Mouse (Mus musculus) MEL (cell line): ENCODE results near the gene Synrg. TPM values are rescaled to one million over a fixed set of nuclear protein-coding genes. Genes with fewer than 3 reads are reported as not detected.

Source experiments
- DNase-seq: peaks from one replicate; pipeline ENCODE4 v3.0.0; 2011; ENCODE audit warnings: low read depth, low spot score
- H3K27ac ChIP-seq: 2 replicates; pipeline ENCODE4 v1.5.1; 2012; ENCODE audit warnings: low read depth, mild to moderate bottlenecking, control low read depth, low read length, moderate library complexity; ENCODE audit not compliant: control insufficient read depth
- H3K27me3 ChIP-seq, 2 experiments: fragments of 150-350 bp in 1 of 2; sonication (generic) in 1 of 2; 2 replicates each; pipeline ENCODE4 v1.6.1; 2012; ENCODE audit warnings: low read length in 2 of 2, mild to moderate bottlenecking in 2 of 2, improper control_type of control experiment in 1 of 2, moderate library complexity in 1 of 2; ENCODE audit not compliant: insufficient read depth in 2 of 2, control insufficient read depth in 1 of 2
- H3K36me3 ChIP-seq, 2 experiments: 2 replicates each; pipeline ENCODE4 v1.6.1; 2012 to 2014; ENCODE audit warnings: low read length in 2 of 2, improper control_type of control experiment in 1 of 2, inconsistent platforms in 1 of 2, mild to moderate bottlenecking in 1 of 2; ENCODE audit not compliant: insufficient read depth in 2 of 2, control insufficient read depth in 1 of 2
- H3K4me1 ChIP-seq, 2 experiments: fragments of 150-350 bp in 1 of 2; sonication (generic) in 1 of 2; 2 replicates each; pipeline ENCODE4 v1.6.1; 2012; ENCODE audit warnings: low read length in 2 of 2, improper control_type of control experiment in 1 of 2, mild to moderate bottlenecking in 1 of 2; ENCODE audit not compliant: insufficient read depth in 2 of 2, control insufficient read depth in 1 of 2
- H3K4me3 ChIP-seq, 2 experiments: fragments of 150-350 bp in 1 of 2; sonication (generic) in 1 of 2; 2 replicates each; pipeline ENCODE4 v1.5.1; 2012; ENCODE audit warnings: low read depth in 2 of 2, low read length in 2 of 2, mild to moderate bottlenecking in 2 of 2, moderate library complexity in 2 of 2, control low read depth in 1 of 2, improper control_type of control experiment in 1 of 2; ENCODE audit not compliant: control insufficient read depth in 1 of 2, insufficient read depth in 1 of 2
- H3K79me2 ChIP-seq: 2 replicates; pipeline ENCODE4 v1.6.1; 2012; ENCODE audit warnings: mild to moderate bottlenecking, low read length, moderate library complexity; ENCODE audit not compliant: control insufficient read depth, poor library complexity, insufficient read depth
- H3K9ac ChIP-seq: 2 replicates; pipeline ENCODE4 v1.6.1; 2012; ENCODE audit warnings: low read depth, mild to moderate bottlenecking, control low read depth, low read length, moderate library complexity; ENCODE audit not compliant: control insufficient read depth, poor library complexity, severe bottlenecking
- H3K9me3 ChIP-seq: fragments of 150-350 bp; sonication (generic); replicated peaks from 2 replicates; pipeline ENCODE4 v1.6.1; 2012; ENCODE audit warnings: mild to moderate bottlenecking, low read length, improper control_type of control experiment, moderate library complexity; ENCODE audit not compliant: insufficient read depth
- CHD2 ChIP-seq: IDR thresholded peaks from 2 replicates; pipeline ENCODE4 v1.6.1; 2011; ENCODE audit warnings: low read length, improper control_type of control experiment
- CTCF ChIP-seq, 3 experiments: IDR thresholded peaks in 2 of 3; conservative IDR thresholded peaks in 1 of 3; 2 replicates each; pipeline ENCODE4 v1.5.1; 2011 to 2012; ENCODE audit warnings: low read length in 3 of 3, low read depth in 2 of 3, mild to moderate bottlenecking in 2 of 3, improper control_type of control experiment in 1 of 3, inconsistent platforms in 1 of 3, mixed read lengths in 1 of 3, moderate library complexity in 1 of 3; ENCODE audit not compliant: control insufficient read depth in 1 of 3, insufficient read depth in 1 of 3, poor library complexity in 1 of 3, severe bottlenecking in 1 of 3
- GABPA ChIP-seq: IDR thresholded peaks from 2 replicates; pipeline ENCODE4 v1.6.1; 2012; ENCODE audit warnings: low read depth, mild to moderate bottlenecking, inconsistent platforms, low read length, improper control_type of control experiment, moderate library complexity
- GATA1 ChIP-seq: IDR thresholded peaks from 2 replicates; pipeline ENCODE4 v1.6.1; 2011; ENCODE audit warnings: low read depth, low read length, improper control_type of control experiment
- HCFC1 ChIP-seq: IDR thresholded peaks from 2 replicates; pipeline ENCODE4 v1.6.1; 2012; ENCODE audit warnings: low read depth, mild to moderate bottlenecking, inconsistent platforms, low read length, improper control_type of control experiment, moderate library complexity
- KAT2A ChIP-seq: conservative IDR thresholded peaks from 2 replicates; pipeline ENCODE4 v1.6.1; 2012; ENCODE audit warnings: low read depth, low read length, improper control_type of control experiment, inconsistent platforms
- MAX ChIP-seq: IDR thresholded peaks from 2 replicates; pipeline ENCODE4 v1.6.1; 2011; ENCODE audit warnings: low read length, improper control_type of control experiment
- MAZ ChIP-seq: IDR thresholded peaks from 2 replicates; pipeline ENCODE4 v1.6.1; 2012; ENCODE audit warnings: low read depth, mild to moderate bottlenecking, inconsistent platforms, low read length, improper control_type of control experiment
- NELFE ChIP-seq: IDR thresholded peaks from 2 replicates; pipeline ENCODE4 v1.6.1; 2011; ENCODE audit warnings: low read depth, low read length, improper control_type of control experiment
- NRF1 ChIP-seq: IDR thresholded peaks from 2 replicates; pipeline ENCODE4 v1.6.1; 2014; ENCODE audit warnings: low read depth, mild to moderate bottlenecking, inconsistent platforms, low read length, improper control_type of control experiment, moderate library complexity; ENCODE audit not compliant: poor library complexity, insufficient read depth, severe bottlenecking
- POLR2AphosphoS5 ChIP-seq: IDR thresholded peaks from 2 replicates; pipeline ENCODE4 v1.6.1; 2012; ENCODE audit warnings: low read depth, borderline replicate concordance, mild to moderate bottlenecking, inconsistent platforms, low read length, moderate library complexity, mixed read lengths
- RAD21 ChIP-seq: IDR thresholded peaks from 2 replicates; pipeline ENCODE4 v1.6.1; 2011; ENCODE audit warnings: mild to moderate bottlenecking, low read depth, low read length, improper control_type of control experiment
- SIN3A ChIP-seq: IDR thresholded peaks from 2 replicates; pipeline ENCODE4 v1.6.1; 2012; ENCODE audit warnings: low read length, improper control_type of control experiment, inconsistent platforms
- SMC3 ChIP-seq: IDR thresholded peaks from 2 replicates; pipeline ENCODE4 v1.6.1; 2011; ENCODE audit warnings: low read depth, low read length, improper control_type of control experiment
- TBP ChIP-seq: IDR thresholded peaks from 2 replicates; pipeline ENCODE4 v1.8.0; 2011; ENCODE audit warnings: low read depth, low read length, improper control_type of control experiment
- TCF12 ChIP-seq: IDR thresholded peaks from 2 replicates; pipeline ENCODE4 v1.6.1; 2014; ENCODE audit warnings: low read depth, mild to moderate bottlenecking, inconsistent platforms, low read length, improper control_type of control experiment, moderate library complexity
- UBTF ChIP-seq: IDR thresholded peaks from 2 replicates; pipeline ENCODE4 v1.6.1; 2012; ENCODE audit warnings: low read depth, mild to moderate bottlenecking, inconsistent platforms, low read length, improper control_type of control experiment, moderate library complexity, borderline replicate concordance; ENCODE audit not compliant: insufficient read depth
- USF2 ChIP-seq, 2 experiments: IDR thresholded peaks; 2 replicates each; pipeline ENCODE4 v1.6.1; 2011 to 2012; ENCODE audit warnings: improper control_type of control experiment in 2 of 2, low read length in 2 of 2, borderline replicate concordance in 1 of 2, inconsistent platforms in 1 of 2, low read depth in 1 of 2, mild to moderate bottlenecking in 1 of 2; ENCODE audit not compliant: insufficient read depth in 1 of 2
- ZC3H11A ChIP-seq: IDR thresholded peaks from 2 replicates; pipeline ENCODE4 v1.6.1; 2012; ENCODE audit warnings: low read depth, mild to moderate bottlenecking, inconsistent platforms, low read length, improper control_type of control experiment
- ZKSCAN1 ChIP-seq: IDR thresholded peaks from 2 replicates; pipeline ENCODE4 v1.6.1; 2012; ENCODE audit warnings: low read depth, mild to moderate bottlenecking, inconsistent platforms, low read length, improper control_type of control experiment, moderate library complexity
- ZNF384 ChIP-seq: IDR thresholded peaks from 2 replicates; pipeline ENCODE4 v1.6.1; 2012; ENCODE audit warnings: low read depth, mild to moderate bottlenecking, inconsistent platforms, low read length, improper control_type of control experiment
- polyA plus RNA-seq, 2 experiments: library from polyadenylated mRNA; stranded (reverse) in 1 of 2; unstranded in 1 of 2; fragments of >175 nt in 1 of 2; fragments of >200 nt in 1 of 2; gene quantifications; 2 replicates each; pipeline versions ENCODE4 v1.2.1 to v1.2.4; 2012; ENCODE audit warnings: low replicate concordance in 2 of 2, low read depth in 1 of 2; ENCODE audit not compliant: insufficient read length in 2 of 2, insufficient read depth in 1 of 2, missing spikeins in 1 of 2
- total RNA-seq: library from RNA; depleted of rRNA; stranded (reverse); fragments of 300-350 nt; gene quantifications from 2 replicates; pipeline ENCODE4 v1.2.3, GENCODE M21; 2012

The Synrg gene
- total and polyA plus RNA-seq, 3 experiments, result 24.7 to 75.3 (median 26.4) TPM

- TF ChIP-seq USF2 (IDR thresholded peaks at IDR 0.05; ENCODE audit: borderline replicate concordance in 1 of 2, insufficient read depth in 1 of 2, low read depth in 1 of 2, low read length in 2 of 2) (no peak), MAZ (no peak), CHD2 (no peak), UBTF (no peak), TBP (no peak), NRF1 (no peak), HCFC1 (no peak), SIN3A (no peak), KAT2A (no peak), ZKSCAN1 (no peak), MAX (no peak), RAD21 (no peak), CTCF (IDR thresholded peaks at IDR 0.05 in 2 of 3, conservative IDR thresholded peaks at IDR 0.05 in 1 of 3; ENCODE audit: control insufficient read depth in 1 of 3, insufficient read depth in 1 of 3, low read depth in 2 of 3, low read length in 3 of 3, poor library complexity in 1 of 3, severe bottlenecking in 1 of 3) (no peak)
- DNase-seq, result no peak
- Histone ChIP-seq H3K9me3 (no peaks in the 10 kb centered on the region), H3K9ac (no peak overlapping the region), H3K4me1 (no peaks in the 10 kb centered on the region), H3K79me2 (no peaks in the 10 kb centered on the region), H3K36me3 (peaks cover under 1 to 21% of the 10 kb centered on the region in 2 experiments; a peak in 2 of 4 replicates), H3K27me3 (no peaks in the 10 kb centered on the region), H3K4me3 (no peak overlapping the region), H3K27ac (no peak overlapping the region)
Measured at GRCm38 (mm10) chr11:84011050-84011449, 46.8 kb downstream of the Synrg start.

DNA sequence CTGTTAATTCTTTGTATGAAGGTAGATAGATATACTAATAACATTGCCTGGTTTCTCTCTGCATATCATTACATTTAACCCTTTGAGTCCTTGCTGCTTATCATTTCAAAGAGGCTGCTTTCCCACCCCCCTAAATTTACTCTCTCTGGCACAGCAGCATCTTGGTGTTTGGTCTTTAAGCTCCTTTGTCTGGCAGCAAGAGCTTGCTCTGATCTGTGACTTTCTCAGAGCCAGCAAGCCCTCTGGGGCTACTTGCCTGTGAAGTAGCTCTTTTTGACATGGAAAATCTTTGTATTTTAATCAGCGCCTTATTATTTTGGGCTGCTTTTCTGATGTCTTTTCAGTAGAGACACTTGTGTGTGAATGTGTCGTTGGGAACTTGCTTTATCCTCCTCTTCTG lies 47.3 kb downstream of the Synrg start:
- TF ChIP-seq TCF12 (no peak), NELFE (no peak), POLR2AphosphoS5 (no peak), SMC3 (no peak), CHD2 (no peak), SIN3A (no peak), GATA1 (no peak), GABPA (no peak), ZC3H11A (no peak), NRF1 (no peak), ZNF384 (no peak)
- Histone ChIP-seq H3K27ac (no peak overlapping the region), H3K9ac (no peak overlapping the region), H3K79me2 (no peaks in the 10 kb centered on the region), H3K27me3 (no peaks in the 10 kb centered on the region), H3K4me3 (no peak overlapping the region), H3K36me3 (peaks cover 2 to 18% of the 10 kb centered on the region in 2 experiments; a peak in 2 of 4 replicates), H3K4me1 (no peaks in the 10 kb centered on the region), H3K9me3 (no peaks in the 10 kb centered on the region)
- no peak for DNase-seq
